Mouse (Mus musculus) heart, postnatal 10 days (tissue): ENCODE results near the gene Atg2b. TPM values are rescaled to one million over a fixed set of nuclear protein-coding genes. Genes with fewer than 3 reads are reported as not detected.
A peak's percentile ranks its signal among the peaks of the same experiment; 100 is the strongest.

Experiments used
- DNase-seq, 2 experiments: peaks; one replicate each; pipeline ENCODE4 v3.0.0; 2021
- intact Hi-C: fragments of 180-260 bp; cut with DNase I; formaldehyde crosslinking; loops from one replicate; pipeline ENCODE4 v1.15.1; 2025
- total RNA-seq, 2 experiments: library from RNA; stranded (reverse); gene quantifications; 2 replicates each; pipeline ENCODE4 v1.2.3; 2021

Gene Atg2b
- total RNA-seq: 10 to 100 TPM; 19.4 to 21.1 TPM

DNA sequence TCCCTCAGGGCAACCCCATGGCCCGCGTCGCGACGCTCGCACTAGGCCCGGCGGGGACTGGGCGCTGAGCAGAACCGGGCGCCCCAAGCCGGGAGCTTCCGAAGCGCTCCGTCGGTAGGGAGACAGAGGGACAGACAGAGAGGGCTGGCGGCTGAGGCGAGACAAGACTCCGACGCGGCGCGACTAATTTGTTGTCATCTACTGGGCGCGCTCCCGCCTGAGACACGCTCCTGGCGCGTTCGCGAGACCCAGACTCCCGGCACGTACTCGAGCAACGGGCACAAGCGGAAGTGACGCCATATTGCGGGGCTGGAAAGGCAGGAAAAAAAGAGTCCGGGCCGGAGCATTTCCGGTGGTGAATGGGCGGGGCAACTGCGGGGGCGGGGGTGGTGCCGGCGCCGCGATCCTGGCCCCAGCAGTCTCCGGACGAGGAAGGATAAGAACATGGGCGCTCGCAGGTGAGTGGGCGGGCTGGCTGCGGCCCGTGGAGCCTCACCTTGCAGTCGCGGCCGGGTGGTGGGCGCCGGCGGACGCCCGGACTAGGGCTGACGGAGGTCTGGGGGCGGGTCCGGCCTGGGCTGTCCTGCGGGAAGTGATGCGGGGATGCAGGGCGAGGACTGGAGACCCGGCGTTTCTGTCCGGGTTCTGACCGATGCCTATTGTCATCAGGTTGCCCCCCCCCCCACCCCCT, at the start of gene Atg2b:
Gene Atg2b (minus strand): TSS at position 211 of the 691 bp plus-strand sequence.
- intact Hi-C loops: loop anchor here (2.0 to 5.0 kb wide), 2 partner anchors 100 to 322 kb away; partner anchors contain the start of gene Papola
- DNase-seq: peak; percentile 97 to 99

DNA sequence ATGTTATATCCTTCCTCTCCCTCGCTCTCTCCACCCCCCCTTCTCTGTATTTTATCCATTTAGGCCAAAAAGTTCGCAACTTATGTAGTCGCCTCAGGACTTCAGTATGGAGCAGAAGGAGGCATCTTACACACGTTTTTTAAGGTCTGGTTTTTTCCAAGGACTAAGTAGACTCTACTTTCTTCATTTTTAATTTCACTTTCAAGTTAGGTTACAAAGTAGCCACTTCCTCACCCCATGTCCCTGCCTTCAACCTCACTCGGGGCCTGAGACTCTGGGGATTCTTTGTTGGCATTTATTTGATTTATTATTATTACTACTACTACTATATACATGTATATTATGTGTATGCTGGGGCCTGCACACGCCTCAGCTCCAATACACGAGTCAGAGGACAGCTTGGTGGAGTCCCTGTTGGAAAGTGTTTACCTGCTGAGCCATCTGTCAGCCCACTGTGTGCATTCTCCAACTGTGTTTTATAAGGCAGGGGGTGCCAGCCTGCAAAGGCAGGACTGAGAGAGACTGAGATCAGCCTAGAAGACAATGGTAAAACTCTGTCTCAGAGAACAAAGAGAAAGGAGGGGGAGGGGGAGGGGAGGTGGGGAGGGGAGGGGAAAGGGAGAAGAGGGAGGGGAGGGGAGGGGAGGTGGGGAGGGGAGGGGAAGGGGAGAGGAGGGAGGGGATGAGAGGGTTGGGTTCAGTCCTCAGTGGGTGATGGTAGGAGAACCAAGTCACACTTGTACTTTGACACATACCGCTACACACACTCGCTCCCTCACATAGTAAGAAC, 48.6 kb upstream of the Atg2b start:
- DNase-seq: no peak
- intact Hi-C loops: no loop called here

DNA sequence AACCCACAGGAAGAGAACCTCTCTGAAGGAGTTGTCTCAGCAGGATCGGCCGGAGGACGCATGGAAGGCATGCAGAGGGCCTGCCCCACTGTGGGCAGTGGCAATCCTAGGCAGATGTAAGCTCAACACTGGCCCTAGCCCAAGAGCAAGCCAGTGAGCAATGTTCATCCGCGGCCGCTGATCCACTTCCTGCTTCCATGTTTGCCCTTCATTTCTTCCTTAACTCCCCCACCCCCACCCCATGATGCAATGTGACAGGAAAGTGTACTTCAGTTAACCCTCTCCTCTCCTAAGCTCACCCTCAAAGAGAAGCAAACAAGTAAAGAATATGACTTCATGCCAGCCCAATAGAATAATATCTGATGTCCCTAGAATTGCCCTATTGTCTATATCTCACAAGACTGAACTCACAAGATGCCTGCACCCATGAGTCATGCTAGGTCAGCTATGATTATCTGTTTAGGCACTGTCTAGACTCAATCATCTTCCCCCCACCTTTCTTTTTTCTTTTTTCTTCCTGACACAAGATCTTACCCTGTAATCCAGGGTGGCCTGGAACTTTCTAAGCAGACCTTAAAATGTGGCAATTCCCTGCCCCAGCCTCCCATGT, 45.9 kb upstream of the Atg2b start:
- DNase-seq: no peak
- intact Hi-C loops: no loop called here

DNA sequence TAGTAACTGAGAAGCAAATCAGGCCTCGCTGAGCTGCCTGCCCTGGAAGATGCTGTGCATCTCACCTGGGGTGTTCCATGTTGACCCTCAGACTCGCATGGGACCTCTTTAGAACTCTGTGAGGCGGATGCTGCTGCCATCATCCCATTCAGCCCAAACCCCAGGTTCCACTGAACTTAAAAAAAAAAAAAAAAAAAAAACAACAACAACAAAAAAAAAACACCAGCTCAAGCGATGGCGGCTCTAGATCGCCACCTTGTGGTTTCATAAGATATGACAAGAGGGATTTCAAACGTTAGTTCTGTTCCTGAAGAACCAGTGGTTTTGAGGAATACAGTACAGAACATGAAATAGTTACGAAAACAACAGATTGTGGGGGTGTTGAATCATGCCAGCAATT, 43.0 kb upstream of the Atg2b start:
- peak; percentile 23 to 56 for DNase-seq
- intact Hi-C loops: loop anchor here (5.0 to 10.0 kb wide), 3 partner anchors 53 to 293 kb away; no protein-coding TSS in a partner anchor

DNA sequence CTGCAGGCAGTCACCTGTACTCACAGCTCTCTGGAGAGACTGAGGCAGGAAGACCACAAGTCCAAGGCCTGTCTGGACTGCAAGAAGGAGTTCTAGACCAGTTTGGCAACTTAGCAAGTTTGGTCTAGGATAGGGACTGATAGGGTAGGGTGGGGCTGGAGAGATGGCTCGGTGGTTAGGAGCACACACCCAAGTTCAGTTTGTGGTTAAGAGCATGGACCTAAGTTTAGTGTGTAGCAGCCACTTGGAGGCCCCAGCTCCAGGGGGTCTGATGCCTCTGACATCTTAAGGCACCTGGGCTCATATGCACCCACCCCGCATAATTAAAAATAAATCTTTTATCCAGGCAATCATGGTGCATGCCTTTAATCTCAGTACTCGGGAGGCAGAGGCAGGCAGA, 42.3 kb upstream of the Atg2b start:
- DNase-seq: no peak
- intact Hi-C loops: loop anchor here (5.0 to 10.0 kb wide), 3 partner anchors 52 to 292 kb away; no protein-coding TSS in a partner anchor

DNA sequence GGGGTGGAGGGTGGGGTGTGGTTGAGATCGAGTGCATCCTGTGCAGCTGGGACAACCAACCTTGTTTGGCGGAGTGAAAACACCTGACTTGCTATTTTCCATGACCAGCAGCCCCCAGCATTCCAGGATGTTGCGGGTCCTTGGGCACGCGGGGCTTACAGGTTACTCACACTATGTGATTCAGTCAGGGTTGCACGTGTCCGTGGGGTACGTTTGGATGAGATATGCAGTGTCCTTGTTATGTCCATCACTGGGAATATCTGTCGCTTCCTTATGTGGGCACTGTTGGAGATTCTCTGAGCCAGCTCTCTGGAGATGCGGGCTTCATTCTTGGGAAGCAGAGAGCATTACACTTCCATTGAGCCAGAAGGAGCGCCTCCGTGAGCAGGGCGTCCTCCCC, 40.7 kb upstream of the Atg2b start:
- intact Hi-C loops: loop anchor here (5.0 to 10.0 kb wide), 3 partner anchors 51 to 291 kb away; no protein-coding TSS in a partner anchor
- no peak for DNase-seq

DNA sequence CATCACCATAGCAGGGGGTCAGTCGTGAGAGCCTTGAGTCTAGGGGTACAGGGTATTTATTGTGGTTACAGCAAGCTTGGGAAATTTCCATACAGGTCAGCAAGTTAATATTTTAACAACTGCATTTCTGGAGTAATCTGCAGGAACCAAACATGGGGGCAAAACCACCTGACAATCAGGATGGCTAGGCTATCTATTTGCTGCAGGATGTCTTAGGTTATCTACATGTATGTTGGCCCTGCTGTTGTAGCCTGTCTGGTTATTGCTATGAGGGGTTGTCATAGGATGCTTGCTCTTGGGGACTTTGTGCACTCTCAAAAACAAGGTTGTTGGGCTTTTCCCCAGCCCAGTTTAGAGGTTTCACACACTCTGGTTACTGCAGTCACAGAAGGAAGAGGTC, 39.6 kb upstream of the Atg2b start:
- no peak for DNase-seq
- intact Hi-C loops: loop anchor here (5.0 to 10.0 kb wide), 3 partner anchors 50 to 290 kb away; no protein-coding TSS in a partner anchor

DNA sequence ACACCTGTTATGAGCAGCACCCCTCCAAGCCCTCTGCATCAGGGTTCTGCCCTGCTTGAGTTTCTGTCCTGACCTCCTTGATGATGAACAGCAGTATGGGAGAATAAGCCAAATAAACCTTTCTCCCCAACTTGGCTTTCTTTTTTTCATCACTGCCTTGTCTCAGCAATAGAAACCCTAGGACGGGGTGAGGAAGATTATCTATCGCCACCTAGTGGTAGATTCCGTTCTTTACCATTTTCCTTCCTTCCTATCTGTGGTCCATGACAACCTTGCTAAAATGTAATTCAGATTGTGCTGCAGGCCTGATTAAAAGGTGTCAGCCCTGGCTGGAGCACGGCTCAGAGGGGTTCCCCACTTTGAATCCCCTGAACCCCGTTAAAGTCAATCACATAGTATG, 37.6 kb upstream of the Atg2b start:
- DNase-seq: peak; percentile 20 to 53
- intact Hi-C loops: loop anchor here (10.0 kb wide), 2 partner anchors 48 to 288 kb away; no protein-coding TSS in a partner anchor

DNA sequence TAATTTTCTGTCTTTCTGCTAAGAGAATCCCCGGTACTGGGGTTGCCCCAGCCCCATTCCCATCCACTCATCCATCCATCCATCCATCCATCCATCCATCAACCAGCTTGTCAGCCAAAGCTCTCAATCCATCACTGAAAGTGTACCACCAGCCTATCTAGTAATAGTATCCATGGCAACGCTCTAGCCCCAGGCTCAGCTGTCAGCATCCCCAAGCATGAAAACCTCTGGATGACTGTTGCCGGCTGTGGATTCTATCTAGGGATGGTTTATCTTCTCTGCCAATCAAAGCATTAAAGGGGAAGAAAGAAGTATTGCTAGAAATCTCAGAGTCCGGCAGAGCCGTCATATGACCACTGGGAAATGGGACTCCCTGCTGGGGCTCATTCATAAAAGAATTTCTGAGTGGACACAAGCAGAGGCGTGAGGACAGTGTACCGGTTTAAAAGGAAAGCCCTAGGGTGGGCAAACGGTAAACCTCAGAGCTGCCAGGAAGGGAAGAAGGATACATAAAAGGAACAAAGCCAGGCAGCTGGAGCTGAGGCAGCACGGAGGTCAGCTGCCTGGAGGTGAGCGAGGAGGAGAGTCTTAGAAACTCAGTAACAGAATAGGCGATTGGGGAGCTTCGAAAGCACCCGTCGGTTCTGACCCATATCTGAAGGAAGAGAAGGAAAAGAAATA, 36.6 kb upstream of the Atg2b start:
- intact Hi-C loops: loop anchor here (10.0 kb wide), 2 partner anchors 47 to 287 kb away; no protein-coding TSS in a partner anchor
- no peak for DNase-seq

DNA sequence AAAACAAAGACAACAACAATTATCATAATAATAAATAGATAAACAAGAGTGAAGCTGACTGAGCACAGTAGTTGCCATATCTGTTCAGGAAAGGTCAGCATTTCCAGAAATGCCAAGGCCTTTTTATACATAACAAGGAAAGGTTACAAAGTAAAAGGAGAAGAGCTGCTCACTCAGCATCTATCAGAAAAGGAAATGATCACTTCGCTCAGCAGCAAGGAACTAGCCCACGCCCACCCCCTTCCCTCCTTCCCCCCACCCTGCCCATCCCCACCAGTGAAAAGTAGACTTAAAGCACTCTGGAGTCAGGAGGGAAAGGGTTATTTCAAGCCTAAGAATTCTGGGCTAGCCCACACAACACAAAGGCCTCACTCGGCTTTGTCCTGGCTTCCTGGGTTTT, 35.2 kb upstream of the Atg2b start:
- intact Hi-C loops: loop anchor here (10.0 kb wide), 2 partner anchors 45 to 285 kb away; no protein-coding TSS in a partner anchor
- DNase-seq: no peak

DNA sequence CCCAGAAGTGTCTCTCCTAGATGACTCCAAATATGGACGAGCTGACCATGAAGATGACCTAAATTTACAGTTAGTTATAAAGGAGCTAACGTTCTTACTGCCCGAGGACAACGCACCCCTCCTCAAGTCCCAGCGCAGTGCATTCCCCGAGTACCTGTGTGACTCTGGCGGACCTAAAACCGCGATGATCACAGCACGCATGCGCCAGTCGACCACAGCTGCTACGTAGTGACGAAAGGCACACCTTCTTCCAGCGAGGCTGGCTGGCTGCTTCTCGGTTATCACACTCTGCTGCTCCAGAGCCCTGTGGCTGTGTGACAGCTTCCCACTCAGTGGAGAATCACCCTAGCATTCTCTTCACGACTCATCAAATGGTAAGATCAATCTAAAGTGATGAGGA, 33.6 kb upstream of the Atg2b start:
- peak; percentile 24 to 27 for DNase-seq
- intact Hi-C loops: no loop called here

DNA sequence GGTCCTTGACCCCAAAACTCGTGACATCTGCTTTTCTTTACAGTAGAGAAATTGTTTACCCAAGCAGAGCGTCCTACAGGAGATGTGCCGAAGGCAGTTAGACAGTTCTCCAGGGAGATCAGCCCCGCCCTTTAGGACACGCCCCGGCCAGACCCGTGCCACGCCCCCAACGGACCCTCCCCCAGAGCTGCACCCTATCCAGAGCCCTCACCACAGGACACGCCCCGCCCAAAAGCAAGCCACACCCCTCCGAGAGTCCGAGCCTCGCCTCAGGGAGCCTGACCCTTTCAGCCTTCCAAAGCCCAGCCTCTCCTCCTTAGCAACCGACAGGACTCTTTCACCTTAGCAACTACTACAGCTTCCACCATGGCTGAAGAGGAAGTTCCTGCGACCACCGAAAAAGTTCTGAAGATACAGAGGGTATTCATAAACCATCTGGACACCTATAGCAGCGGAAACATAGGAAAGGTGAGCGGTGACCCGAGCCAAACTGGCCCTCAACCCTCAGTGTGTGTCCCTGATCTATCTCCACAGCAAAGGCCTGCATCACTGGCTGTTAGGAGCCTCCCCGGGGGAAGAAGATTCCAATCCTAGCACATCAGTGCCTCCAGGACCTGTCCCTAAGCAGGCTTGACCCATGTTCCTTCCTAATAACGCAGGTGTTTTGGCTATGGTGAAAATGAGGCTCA, 20.9 kb upstream of the Atg2b start, which contains the start of gene Ak7:
Gene Ak7 (plus strand): TSS at position 178 of the 689 bp plus-strand sequence.
- DNase-seq: peak; percentile 41 to 59
- intact Hi-C loops: no loop called here

DNA sequence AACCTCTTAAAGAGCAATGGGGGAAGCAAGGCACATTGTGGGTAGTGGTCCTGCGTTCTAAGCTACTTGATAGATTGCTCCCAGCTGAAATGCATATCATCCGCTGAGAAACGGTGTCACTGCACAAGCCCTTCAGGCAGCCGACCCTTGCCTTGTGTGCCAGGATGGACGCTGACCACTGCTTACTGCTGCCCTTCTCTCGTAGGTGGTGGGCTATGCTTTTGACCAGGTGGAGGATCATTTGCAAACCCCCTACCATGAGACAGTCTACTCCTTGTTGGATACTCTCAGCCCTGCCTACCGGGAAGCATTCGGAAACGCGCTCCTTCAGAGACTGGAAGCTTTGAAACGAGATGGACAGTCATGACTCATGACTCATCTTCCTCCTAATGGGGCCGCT, 15.4 kb upstream of the Atg2b start:
- intact Hi-C loops: no loop called here
- DNase-seq: no peak

DNA sequence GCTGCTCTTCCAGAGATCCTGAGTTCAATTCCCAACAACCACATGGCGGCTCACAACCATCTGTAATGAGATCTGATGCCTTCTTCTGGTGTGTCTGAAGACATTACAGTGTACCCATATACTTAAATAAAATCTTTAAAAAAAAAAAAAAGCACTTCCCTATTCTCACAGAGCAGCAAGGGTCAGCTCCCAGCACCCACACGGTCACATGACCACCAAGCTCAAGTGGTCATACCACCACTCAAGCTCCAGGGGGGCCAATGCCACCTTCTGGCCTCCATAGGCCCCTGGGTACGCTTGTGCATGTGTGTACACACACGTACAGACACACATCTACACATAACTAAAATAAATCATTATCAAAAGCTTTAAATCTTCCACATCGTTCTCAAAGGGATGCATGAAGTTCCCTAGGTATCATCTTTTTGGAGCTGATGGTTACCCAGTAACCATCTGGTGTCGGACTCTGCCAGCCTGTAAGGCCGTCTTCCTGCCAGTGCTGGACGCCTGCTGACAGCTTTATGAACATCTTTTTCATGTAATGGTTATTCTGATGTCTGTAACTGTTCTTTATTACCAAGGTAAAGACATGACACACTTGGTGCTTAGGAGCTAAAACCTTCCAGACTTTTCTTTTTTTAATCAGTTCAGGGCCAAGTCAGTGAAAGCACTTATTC, 12.2 kb upstream of the Atg2b start:
- DNase-seq: no peak
- intact Hi-C loops: no loop called here

DNA sequence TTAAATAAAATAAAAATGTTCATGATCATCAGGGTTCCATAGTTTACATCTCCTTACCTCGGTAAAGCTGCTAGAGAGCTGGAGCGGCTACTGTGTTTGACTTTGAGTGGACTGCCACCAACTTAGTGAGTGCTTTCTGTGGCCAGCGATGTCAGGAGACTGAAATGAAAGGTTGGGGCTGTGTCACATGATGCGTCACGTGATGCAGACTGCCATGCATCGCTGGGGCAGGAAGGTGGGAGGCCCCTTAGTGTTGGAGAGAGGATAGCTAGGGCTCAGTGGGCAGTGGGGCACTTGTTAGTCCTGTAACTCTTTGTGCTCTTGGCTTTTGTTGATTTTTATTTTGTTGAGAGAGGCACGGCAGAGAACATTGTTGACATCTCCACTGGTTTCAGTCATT, 10.8 kb upstream of the Atg2b start:
- intact Hi-C loops: no loop called here
- DNase-seq: no peak

DNA sequence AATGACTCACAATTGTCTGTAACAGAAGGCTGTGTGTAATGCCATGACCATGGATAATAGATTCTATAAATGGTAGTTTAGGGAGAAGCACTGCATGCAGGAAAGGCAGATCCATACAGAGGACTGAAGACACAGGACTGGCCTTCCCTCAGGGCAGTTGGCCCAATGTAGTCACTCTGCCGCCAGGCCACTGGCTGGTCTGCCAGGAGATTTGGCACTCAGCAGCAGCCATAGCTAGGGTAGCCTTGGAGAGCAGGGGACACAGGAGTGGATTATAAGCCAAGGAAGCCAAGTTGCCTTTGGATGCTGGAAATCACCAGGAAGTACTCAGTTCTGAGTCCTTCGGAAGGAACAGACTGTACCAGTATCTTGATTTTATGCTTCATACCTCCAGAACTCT, 9.0 kb upstream of the Atg2b start:
- no peak for DNase-seq

DNA sequence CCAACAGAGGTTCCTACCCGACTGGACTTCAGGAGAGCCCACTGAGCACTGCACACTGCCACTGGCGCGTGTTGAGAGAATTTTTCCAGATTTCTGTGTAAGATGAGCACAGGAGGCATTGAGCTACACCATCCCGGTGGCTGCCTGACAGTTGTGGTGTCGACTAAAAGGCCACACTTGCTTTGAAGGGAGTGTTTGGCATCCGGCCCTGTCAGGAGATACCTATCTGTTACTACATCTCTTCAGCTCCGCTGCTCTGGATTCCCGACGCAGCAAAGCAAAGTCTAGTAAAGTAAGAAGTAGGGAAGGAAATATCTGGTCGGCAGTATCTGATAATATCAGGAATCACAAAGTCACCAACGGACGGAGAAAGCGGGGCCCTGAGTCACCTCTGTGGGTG, 4.4 kb upstream of the Atg2b start:
- intact Hi-C loops: loop anchor here (5.0 kb wide), 1 partner anchor 318 kb away; no protein-coding TSS in a partner anchor
- DNase-seq: no peak

More for the DNA sequence above, 9.0 kb upstream of the Atg2b start:
- intact Hi-C loops: no loop called here

DNA sequence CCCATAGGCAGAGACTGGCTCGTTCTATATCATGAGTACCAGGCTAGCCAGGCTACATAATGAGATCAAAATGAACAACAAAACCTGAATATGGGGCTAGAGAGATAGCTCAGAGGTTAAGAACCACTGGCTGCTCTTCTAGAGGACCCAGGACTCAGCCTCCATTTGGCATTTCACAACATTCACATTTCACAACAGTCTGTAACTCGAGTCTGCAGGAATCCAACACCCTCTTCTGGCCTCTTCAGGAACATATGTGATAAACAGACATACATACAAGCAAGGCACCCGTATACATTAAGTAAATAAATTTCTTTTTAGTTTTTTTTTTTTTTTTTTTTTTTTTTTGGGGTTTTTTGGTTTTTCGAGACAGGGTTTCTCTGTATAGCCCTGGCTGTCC, 3.5 kb upstream of the Atg2b start:
- intact Hi-C loops: loop anchor here (5.0 kb wide), 1 partner anchor 319 kb away; no protein-coding TSS in a partner anchor
- no peak for DNase-seq

DNA sequence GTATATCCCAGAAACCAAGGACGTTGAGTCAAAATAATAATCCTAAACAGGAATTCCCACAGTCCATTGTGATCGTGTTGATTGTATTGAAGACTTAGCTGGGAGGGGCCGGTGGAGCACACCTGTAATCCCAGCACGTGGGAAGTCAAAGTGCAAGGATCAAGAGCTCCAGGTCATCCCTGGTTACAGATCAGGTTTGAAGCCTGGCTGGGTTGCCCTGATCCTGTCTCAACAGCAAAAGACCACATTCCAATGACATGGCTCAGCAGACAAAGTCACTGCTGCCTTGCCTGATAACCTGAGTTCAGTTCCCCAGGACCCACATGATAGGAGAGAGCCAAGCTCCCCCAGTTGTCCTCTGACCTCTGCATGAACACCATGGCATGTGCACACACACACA, 2.4 kb upstream of the Atg2b start:
- no peak for DNase-seq
- intact Hi-C loops: loop anchor here (5.0 kb wide), 1 partner anchor 320 kb away; no protein-coding TSS in a partner anchor
